Mouse (Mus musculus) adrenal gland, adult 18-20 months (tissue): ENCODE results near the gene Tmeff1. TPM values are rescaled to one million over a fixed set of nuclear protein-coding genes. Genes with fewer than 3 reads are reported as not detected.

Experiments
- total RNA-seq, 2 experiments: library from RNA; stranded (reverse); gene quantifications; 1 replicate in 1 of 2; 2 replicates in 1 of 2; pipeline ENCODE4 v1.2.3; 2021

Tmeff1 gene
- total RNA-seq, 2 experiments from 2014 or later = 9.2 to 12.7 TPM

Other genes with a start within 250 kb of the Tmeff1 start
- 10 to 100 TPM; 17.1 to 28.5 TPM for gene Tex10, start 111.7 kb upstream of the Tmeff1 start, total RNA-seq
- 10 to 100 TPM; 15.0 to 18.7 TPM for gene Msantd3, start 45.2 kb upstream of the Tmeff1 start, total RNA-seq
- gene Cavin4, start 78.3 kb downstream of the Tmeff1 start, total RNA-seq = under 1 TPM; 0.20 to 0.42 TPM